Mouse (Mus musculus) kidney, adult 11 months (tissue): ENCODE data around the gene Kdm5a.

Source experiments
- DNase-seq: peaks from one replicate; pipeline ENCODE4 v3.0.0; 2022

Gene Kdm5a

DNA sequence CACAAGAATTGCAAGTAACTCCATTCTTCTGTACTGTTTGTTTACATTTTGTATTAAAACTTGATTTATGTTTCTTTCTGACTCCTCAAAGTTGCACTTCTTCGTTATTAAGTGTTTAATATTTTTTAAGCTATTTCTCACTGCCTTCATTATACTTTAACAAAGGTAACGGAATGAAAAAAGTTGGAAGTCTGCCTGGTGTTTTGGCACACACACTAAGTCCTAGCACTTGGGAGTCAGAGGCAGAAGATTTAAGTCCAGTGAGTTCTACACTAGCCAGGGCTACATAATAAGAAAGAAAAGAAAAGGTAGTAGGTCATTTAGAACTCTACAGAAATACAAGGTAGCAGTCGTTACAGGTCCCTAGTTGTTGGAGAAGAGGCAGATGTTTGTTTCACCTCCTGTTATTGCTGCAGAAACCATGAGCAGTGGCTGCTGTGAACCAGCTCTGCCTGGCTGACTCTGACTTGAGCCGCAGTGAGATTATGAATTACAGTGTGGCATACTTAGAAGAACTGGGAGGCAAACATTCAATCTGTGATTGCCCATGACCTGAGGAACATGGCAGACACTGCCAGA is 78.3 kb downstream of the Kdm5a start:
- peak; percentile 40 for DNase-seq

GRCm38 (mm10) chr6:120443363-120444355 is 79.7 kb downstream of the Kdm5a start:
- peak; percentile 53 for DNase-seq

GRCm38 (mm10) chr6:120450208-120450607 is 86.3 kb downstream of the Kdm5a start:
- no peak for DNase-seq

- DNase-seq: no peak
Measured at GRCm38 (mm10) chr6:120452384-120453102, 88.6 kb downstream of the Kdm5a start.

DNA sequence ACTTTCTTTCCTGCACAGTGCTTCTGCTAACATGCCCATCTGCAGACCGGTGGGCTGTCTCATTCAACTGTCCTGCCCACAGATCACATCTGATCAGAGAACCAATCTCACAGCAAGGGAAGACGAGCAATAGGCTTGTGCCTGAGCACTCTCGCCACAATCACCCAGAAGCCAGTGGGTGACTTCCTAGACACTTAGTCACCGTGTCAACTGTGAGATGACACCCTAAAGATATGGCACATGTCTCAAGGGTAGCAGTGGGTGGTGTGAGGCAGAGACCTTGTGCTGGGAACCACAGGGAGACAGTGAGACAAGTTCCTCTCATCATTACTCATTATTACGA is 89.2 kb downstream of the Kdm5a start:
- DNase-seq: no peak

GRCm38 (mm10) chr6:120453556-120453955 is 89.6 kb downstream of the Kdm5a start:
- no peak for DNase-seq

GRCm38 (mm10) chr6:120454627-120455077 is 90.7 kb downstream of the Kdm5a start:
- DNase-seq: peak; percentile 80

GRCm38 (mm10) chr6:120457074-120457473 is 93.2 kb downstream of the Kdm5a start:
- DNase-seq: no peak

GRCm38 (mm10) chr6:120457751-120458150 is 93.8 kb downstream of the Kdm5a start:
- DNase-seq: no peak

DNA sequence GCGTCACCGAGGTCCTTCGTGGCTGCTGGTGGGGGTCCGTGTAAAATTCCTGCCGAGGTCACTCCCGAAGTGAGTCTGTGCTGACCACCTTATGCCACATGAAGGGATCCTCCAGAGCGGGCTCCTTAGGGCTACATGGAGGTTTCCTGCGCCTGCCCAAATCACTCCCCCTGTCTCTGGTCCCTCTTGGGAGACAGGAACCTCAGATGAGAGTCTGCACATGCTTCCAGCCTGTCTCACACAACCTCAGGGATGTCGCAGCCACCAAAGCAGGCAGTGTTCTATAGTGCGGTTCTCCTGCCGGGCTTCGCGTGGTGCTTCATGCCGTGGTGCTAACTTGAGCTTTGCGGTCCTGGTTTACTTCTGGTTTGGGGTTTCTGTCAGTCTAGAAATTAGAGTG is 97.3 kb downstream of the Kdm5a start:
- no peak for DNase-seq

DNA sequence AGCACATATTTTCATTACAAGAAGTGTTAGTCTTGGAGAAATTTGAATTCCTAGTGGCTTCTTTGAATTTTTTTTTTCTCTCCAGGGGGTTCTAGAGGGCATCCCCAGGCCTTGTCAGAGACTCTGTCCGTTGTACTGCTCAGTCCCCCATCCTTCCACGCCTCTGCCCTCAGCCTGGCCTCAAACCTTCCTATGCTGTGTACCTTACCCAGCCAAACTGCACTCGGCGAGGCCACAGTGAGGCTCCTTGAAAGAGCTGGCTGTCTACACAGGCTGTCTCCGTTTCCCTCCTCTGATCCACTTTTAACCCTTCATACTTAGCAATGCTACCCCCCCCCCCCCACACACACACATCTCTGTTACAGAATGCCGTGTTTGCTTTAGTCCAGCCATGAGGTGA is 98.3 kb downstream of the Kdm5a start:
- DNase-seq: no peak

- DNase-seq: peak; percentile 86
Measured at GRCm38 (mm10) chr6:120463086-120463871, 99.4 kb downstream of the Kdm5a start, which contains the start of gene Il17ra. Gene Il17ra, plus strand, starts transcription at chr6:120463247.

DNA sequence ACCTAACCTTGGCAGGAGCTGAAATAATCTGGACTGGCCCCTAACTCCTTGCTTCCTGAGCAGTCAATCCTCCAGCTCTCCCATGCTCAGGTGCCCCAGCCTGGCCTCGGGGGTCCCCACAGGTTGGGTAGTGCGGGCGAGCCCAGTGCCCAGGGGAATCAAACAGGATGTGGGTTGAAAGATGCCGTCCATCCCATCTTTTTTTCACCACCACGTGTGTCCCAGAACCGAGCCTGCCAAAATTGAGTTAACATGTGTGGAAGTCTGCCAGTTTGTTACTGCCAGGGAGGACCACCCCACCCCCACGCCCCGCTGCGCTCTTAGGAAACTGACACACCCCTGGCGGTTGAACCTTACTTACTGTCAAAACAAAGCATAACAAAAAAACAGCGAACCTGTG is 100.0 kb downstream of the Kdm5a start:
- DNase-seq: peak; percentile 21

DNA sequence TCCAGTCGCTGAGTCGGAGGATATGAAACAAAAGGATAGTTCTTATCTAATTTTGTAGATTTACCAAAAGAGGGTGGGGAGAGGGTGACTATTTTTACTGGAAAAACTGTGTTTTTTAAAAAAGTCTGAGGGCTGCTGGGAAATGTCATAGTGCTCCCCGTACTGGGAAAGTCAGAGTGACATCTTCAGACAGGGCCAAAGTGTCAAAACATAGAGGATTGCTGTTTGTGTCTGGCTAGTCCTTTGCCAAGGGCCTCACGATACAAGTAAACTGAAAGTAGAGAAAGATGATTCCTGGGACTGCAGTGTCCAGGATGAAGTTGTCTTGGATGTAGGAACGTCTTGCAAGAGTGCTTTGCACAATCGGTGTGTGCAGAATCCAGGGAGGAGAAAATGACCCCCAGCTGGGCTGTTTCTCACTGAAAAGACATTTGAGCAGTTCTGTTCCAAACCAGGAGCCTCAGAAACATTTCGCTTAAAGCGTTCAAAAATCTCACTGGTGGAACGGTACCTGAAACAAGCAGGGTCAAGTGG is 100.5 kb downstream of the Kdm5a start:
- DNase-seq: no peak

DNA sequence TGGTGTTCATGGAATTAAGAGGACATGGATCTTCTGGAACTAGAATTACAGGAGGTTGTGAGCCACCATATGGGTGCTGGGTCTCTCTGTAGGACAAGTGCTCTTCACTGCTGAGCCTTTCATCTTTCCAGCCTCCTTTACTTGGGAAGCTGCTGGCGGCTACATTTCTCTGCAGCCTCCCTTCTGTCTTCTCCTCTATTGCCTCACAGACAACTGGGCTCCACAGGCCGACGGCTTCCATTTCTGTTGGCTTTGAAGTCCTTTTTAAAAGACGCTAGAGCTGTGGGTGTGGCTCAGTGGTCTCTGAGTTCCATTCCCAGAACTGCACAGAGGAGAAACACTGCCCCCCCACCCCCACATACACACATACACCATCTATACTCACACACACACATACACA is 101.5 kb downstream of the Kdm5a start:
- no peak for DNase-seq

GRCm38 (mm10) chr6:120466609-120467329 is 102.8 kb downstream of the Kdm5a start:
- peak; percentile 73 for DNase-seq

GRCm38 (mm10) chr6:120468259-120468658 is 104.3 kb downstream of the Kdm5a start:
- DNase-seq: no peak

DNA sequence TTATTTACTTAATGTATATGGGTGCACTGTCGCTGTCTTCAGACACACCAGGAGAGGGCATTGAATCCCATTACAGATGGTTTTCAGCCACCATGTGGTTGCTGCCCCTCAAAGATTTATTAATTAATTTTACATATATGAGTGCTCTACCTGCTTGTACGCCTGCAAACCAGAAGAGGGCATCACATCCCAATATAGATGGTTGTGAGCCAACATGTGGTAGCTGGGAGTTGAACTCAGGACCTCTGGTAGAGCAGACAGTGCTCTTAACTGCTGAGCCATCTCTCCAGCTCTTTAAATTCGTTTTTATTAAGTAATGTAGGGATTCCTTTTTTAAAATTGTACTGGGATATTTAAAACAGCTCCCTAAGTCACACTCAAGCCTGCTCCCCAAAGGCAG is 105.3 kb downstream of the Kdm5a start:
- no peak for DNase-seq

GRCm38 (mm10) chr6:120469770-120470169 is 105.8 kb downstream of the Kdm5a start:
- DNase-seq: no peak

DNA sequence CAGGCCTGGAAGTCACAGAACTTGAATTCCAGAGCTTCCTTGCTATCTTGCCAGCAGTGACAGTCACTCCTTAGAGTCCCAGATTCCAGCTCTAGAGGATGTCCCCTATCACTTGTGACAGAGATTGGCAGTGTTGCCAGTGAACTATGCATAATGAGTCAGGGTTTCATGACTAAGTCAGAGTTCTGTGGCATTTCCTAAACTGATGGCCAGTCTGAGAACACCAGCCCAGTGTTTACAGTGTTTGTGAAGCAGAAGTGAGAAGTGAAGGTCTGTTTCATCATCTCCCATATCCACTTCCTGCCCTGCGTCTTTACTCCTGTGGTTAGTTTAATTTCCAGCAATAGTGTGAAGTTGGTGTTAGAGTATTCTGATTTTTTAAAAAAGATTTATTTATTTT is 106.7 kb downstream of the Kdm5a start:
- no peak for DNase-seq

DNA sequence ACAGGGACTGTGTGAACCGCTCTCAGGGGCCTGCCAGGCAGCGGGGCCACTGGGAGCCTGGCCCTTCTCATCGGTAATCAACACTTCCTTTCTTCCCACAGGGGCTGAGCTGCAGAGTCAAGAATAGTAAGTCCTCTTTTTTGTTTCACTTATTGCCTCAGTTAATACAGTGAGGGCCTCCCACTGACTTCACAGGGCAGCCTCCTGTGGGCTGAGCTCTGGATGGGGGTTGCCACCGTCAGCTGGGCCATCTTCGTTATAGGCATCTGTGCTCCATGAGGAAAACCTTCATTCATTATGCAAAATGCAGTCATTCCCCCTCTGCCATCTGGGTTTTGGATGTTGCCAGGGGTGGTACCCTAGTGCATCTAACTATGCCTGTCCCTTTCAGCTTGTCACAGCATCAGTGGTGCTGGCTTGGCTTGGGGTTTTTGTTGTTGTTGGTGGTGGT is 108.1 kb downstream of the Kdm5a start:
- DNase-seq: no peak
